Comparison of ENCODE assay signal across 14 mouse cellular contexts in the genomic region with DNA sequence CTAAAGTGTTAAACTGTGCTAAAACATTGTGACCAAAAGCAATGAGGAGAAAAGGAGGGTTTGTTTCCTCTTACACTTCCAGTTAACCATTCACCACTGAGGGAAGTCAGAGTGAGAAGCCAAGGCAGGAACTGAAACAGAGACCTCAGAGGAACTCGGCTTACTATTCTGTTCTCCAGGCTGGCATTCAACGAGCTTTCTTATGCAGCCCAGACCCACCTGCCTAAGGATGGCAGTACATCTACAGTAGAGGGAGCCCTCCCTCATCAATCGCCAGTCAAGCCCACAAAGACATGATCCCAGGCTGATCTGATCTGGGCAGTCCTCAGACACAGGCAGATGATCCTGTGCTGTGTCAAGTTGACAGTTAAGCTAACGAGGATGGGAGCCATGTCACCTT.
A peak's percentile ranks its signal among the peaks of the same experiment; 100 is the strongest.
DNase-seq lines count a peak whose midpoint lies in the region; ATAC-seq and TF ChIP-seq lines count a peak whose summit lies in the region.
"Had no signal": no experiment of that assay in that cellular context is flagged by ENCODE, and none has a peak within 500 bp of the region (broad histone marks: within the 10 kb centered on the region; RNA-seq: fewer than 3 reads in every experiment).

No protein-coding gene starts in this region.

- ATAC-seq in forebrain, postnatal 0 days, result no peak; the same call in 1 of the 2 replicates
- no peak for ATAC-seq in forebrain, embryonic 11.5 days (replicated peaks; ENCODE audit: low FRiP score)
- ATAC-seq in limb, embryonic 12.5 days (ENCODE audit: insufficient number of reproducible peaks, insufficient read depth, low FRiP score, low TSS enrichment, low read depth), result no peak
- ATAC-seq in common myeloid progenitor, adult 5-6 weeks (replicated peaks; ENCODE audit: low read depth, poor library complexity, severe bottlenecking), result peak; percentile 50
- 0 out of 2 replicates have a peak, but pooled peaks have one; percentile 32 for ATAC-seq in megakaryocyte-erythroid progenitor cell, adult 5-6 weeks (replicated peaks; ENCODE audit: low FRiP score, low TSS enrichment, poor library complexity, severe bottlenecking)
- ATAC-seq: Patski had no signal

- no peaks in the 10 kb centered on the region for H3K27me3 ChIP-seq in forebrain, postnatal 0 days (ENCODE audit: insufficient read depth, low read length)
- H3K27me3 ChIP-seq in forebrain, embryonic 11.5 days (ENCODE audit: control insufficient read depth, insufficient read depth, low read length), result no peaks in the 10 kb centered on the region
- H3K27me3 ChIP-seq in limb, embryonic 12.5 days, result no peaks in the 10 kb centered on the region
- no peaks in the 10 kb centered on the region for H3K27me3 ChIP-seq in limb, embryonic 10.5 days (ENCODE audit: low read depth, poor library complexity, severe bottlenecking)
- H3K27me3 ChIP-seq: Patski had no signal

- no peaks in the 10 kb centered on the region for H3K9me3 ChIP-seq in forebrain, postnatal 0 days (ENCODE audit: low read length)
- H3K9me3 ChIP-seq in forebrain, embryonic 11.5 days (ENCODE audit: control insufficient read depth, low read length), result no peaks in the 10 kb centered on the region
- H3K9me3 ChIP-seq in limb, embryonic 12.5 days, result no peaks in the 10 kb centered on the region
- H3K9me3 ChIP-seq in limb, embryonic 10.5 days (replicated peaks), result no peaks in the 10 kb centered on the region

- no peak overlapping the region for H3K4me2 ChIP-seq in forebrain, postnatal 0 days (ENCODE audit: low read depth)
- no peak overlapping the region for H3K4me2 ChIP-seq in forebrain, embryonic 11.5 days (ENCODE audit: low read depth, low read length, severe bottlenecking)
- no peak overlapping the region for H3K4me2 ChIP-seq in limb, embryonic 12.5 days

- H3K27ac ChIP-seq in forebrain, postnatal 0 days (ENCODE audit: low read depth, low read length), result no peak overlapping the region
- H3K27ac ChIP-seq in forebrain, embryonic 11.5 days (ENCODE audit: low read depth, low read length), result no peak overlapping the region
- 0 out of 2 replicates have a peak overlapping the region, but pooled peaks have one; percentile 7 for H3K27ac ChIP-seq in limb, embryonic 12.5 days
- no peak overlapping the region for H3K27ac ChIP-seq in limb, embryonic 10.5 days

- peaks cover 45% of the 10 kb centered on the region for H3K36me3 ChIP-seq in forebrain, postnatal 0 days (ENCODE audit: insufficient read depth)
- H3K36me3 ChIP-seq in forebrain, embryonic 11.5 days (ENCODE audit: control insufficient read depth, insufficient read depth, low read length), result peaks cover 4% of the 10 kb centered on the region; the same call in 1 of the 2 replicates
- H3K36me3 ChIP-seq in limb, embryonic 12.5 days, result peaks cover 98% of the 10 kb centered on the region
- H3K36me3 ChIP-seq in limb, embryonic 10.5 days, result peaks cover 100% of the 10 kb centered on the region

- WGBS in forebrain, postnatal 0 days, result 67% methylated on average over 4 of the region's 4 CpGs
- WGBS in forebrain, embryonic 11.5 days, result 77% methylated on average over 4 of the region's 4 CpGs
- 56% methylated on average over 4 of the region's 4 CpGs for WGBS in limb, embryonic 12.5 days
- WGBS in limb, embryonic 10.5 days, result 55% methylated on average over 4 of the region's 4 CpGs

- no peak for DNase-seq in forebrain, postnatal 0 days
- DNase-seq in forebrain, embryonic 11.5 days (ENCODE audit: low spot score), result no peak
- no peak for DNase-seq in limb, embryonic 10.5 days (ENCODE audit: low spot score)
- DNase-seq in adrenal gland, postnatal 36 days, result no peak
- DNase-seq in urinary bladder, postnatal 25 days (ENCODE audit: low spot score), result no peak
- DNase-seq: adrenal gland, postnatal 25 days; left cerebral cortex, postnatal 4 days; midbrain, embryonic 14.5 days; spleen, adult 18-20 months; thymus, adult 18-20 months had no signal

- no peaks in the 10 kb centered on the region for H3K4me1 ChIP-seq in forebrain, postnatal 0 days (ENCODE audit: insufficient read depth)
- no peaks in the 10 kb centered on the region for H3K4me1 ChIP-seq in forebrain, embryonic 11.5 days (replicated peaks; ENCODE audit: control insufficient read depth, insufficient read depth, low read length)
- peaks cover 24% of the 10 kb centered on the region for H3K4me1 ChIP-seq in limb, embryonic 12.5 days (replicated peaks)
- H3K4me1 ChIP-seq in limb, embryonic 10.5 days, result 0 out of 2 replicates have a peak, but pooled peaks cover 12% of the 10 kb centered on the region

- no peak overlapping the region for H3K4me3 ChIP-seq in forebrain, postnatal 0 days (ENCODE audit: low read depth, low read length)
- H3K4me3 ChIP-seq in forebrain, embryonic 11.5 days (ENCODE audit: low read depth, low read length), result no peak overlapping the region
- H3K4me3 ChIP-seq in limb, embryonic 12.5 days (replicated peaks), result no peak overlapping the region
- no peak overlapping the region for H3K4me3 ChIP-seq in limb, embryonic 10.5 days

- TF ChIP-seq CTCF in forebrain, postnatal 0 days (IDR thresholded peaks at IDR 0.05; ENCODE audit: low read depth), result peak; percentile 41

- H3K9ac ChIP-seq in forebrain, postnatal 0 days, result no peak overlapping the region
- H3K9ac ChIP-seq in forebrain, embryonic 11.5 days (ENCODE audit: low read length), result no peak overlapping the region
- H3K9ac ChIP-seq in limb, embryonic 12.5 days (replicated peaks), result no peak overlapping the region

Comparison
In these comparisons a context has a peak if more than half of its experiments do, and no peak if none do; other contexts are left out.
1. ATAC-seq: peak in common myeloid progenitor, adult 5-6 weeks (single experiment) and megakaryocyte-erythroid progenitor cell, adult 5-6 weeks (single experiment); none in forebrain, postnatal 0 days (single experiment), forebrain, embryonic 11.5 days (single experiment) and limb, embryonic 12.5 days (single experiment).